Mouse (Mus musculus) fibroblast of lung, adult 2 months (primary cell): ENCODE data around the gene Apbb2.

Source experiments
- DNase-seq: peaks from one replicate; pipeline ENCODE4 v3.0.0-alpha.2; 2011; ENCODE audit warnings: low read depth

The Apbb2 gene

DNA sequence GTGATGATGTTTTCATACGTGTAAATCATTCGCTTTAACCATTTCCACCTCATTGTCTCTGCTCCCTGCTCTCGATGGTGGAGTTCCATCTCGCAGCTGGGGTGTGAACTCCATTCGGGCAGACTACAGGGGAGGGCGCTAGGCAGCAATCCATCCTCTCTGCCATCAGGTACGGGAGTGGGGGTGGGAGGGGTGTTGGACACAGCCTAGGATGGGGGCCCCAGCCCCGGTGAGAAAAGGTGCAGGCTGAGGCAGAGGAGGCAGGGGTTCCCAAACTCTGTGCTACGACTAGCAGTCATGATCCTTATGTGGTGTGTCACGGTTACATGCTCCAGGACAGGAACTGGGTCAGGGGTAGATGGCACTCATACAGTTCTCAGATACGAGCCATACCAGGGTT lies 144.4 kb downstream of the Apbb2 start:
- DNase-seq, result no peak

DNA sequence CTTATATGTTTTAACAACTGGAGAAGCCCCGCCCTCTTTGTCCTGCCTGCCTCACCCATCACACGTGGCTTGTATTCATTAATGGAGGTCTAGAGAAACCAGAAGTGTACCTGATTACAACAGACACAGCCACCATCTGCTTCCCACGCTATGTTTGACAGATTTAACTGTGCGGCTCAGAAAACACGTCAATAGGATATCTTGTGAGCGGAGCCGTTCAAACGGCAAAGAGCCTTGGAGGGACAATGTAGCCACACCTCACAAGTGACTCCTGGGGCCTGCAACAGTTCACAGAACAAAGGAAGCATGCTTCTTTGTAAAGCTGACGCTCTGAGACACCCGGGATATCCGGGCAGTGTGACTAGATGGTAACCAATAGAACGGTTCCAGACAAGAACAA lies 145.0 kb downstream of the Apbb2 start:
- DNase-seq, result no peak

GRCm38 (mm10) chr5:66470837-66471236 lies 147.7 kb downstream of the Apbb2 start:
- no peak for DNase-seq

GRCm38 (mm10) chr5:66469685-66470084 lies 148.9 kb downstream of the Apbb2 start:
- no peak for DNase-seq

GRCm38 (mm10) chr5:66468331-66469001 lies 150.1 kb downstream of the Apbb2 start:
- no peak for DNase-seq

GRCm38 (mm10) chr5:66462665-66463064 lies 155.9 kb downstream of the Apbb2 start:
- DNase-seq, result no peak

GRCm38 (mm10) chr5:66458851-66459250 lies 159.7 kb downstream of the Apbb2 start:
- DNase-seq, result no peak

GRCm38 (mm10) chr5:66455271-66455670 lies 163.3 kb downstream of the Apbb2 start:
- DNase-seq, result peak; percentile 78

- DNase-seq, result no peak
These were observed 163.8 kb downstream of the Apbb2 start for GRCm38 (mm10) chr5:66454826-66455225.

DNA sequence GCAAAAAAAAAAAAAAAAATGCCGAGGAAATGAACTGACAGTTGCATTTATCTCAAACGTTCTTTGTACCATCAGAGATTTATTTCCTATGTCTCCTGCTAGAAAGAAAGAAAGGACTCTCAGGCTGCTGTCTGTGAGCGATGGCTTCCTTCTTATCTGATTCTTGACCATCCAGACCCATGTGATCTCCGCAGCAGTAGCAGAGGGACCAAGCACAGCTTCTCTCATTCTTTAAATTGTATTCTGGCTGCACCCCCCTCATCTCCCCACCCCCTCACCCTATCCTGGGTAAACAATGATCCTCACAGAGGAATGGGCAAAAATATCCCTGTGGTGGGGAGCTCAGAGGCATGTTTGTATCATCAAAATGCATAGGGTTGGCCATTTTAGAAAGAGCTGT lies 165.5 kb downstream of the Apbb2 start:
- DNase-seq, result no peak

- DNase-seq, result no peak
These were observed 167.0 kb downstream of the Apbb2 start for GRCm38 (mm10) chr5:66451561-66451960.

GRCm38 (mm10) chr5:66445497-66445896 lies 173.1 kb downstream of the Apbb2 start:
- DNase-seq, result no peak

DNA sequence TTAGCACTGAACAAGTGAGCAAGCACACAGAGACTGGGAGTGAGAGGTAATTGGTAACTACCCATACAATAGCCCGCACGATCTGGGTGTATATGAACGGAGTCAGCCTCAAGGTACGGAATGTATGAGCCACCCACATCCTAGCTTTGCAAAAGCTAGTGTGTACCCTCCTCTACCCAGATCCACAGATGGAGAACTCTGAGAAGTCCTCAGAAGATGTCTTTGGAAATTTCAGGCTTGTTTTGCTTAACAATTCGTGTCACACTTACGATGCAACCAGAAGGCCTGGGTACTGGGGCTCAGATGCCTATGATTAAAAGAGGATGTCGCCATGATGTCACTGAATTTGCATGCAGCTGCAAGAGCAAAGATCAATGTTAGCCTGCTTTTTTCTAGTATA lies 176.3 kb downstream of the Apbb2 start:
- no peak for DNase-seq

GRCm38 (mm10) chr5:66436791-66437246 lies 181.8 kb downstream of the Apbb2 start:
- peak; percentile 27 for DNase-seq

DNA sequence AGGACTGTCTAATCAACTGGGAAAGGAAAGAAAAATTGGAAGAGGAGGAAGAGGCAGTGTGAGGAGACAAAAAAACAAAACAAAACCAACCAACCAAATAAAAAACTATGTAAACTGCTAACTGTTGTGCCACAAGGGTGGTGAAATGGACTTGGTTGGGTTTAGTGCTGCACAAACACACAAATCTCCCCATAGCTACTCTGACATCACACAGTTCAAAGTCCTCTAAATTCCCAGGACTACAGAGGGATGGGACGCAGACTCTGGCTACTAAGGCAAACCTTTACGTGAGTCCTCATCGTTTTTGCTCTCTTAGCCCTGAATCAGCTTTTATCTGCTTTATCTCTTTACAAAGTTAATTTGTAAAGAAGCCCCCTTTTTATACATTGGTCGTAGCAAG lies 183.4 kb downstream of the Apbb2 start:
- no peak for DNase-seq

GRCm38 (mm10) chr5:66429076-66429475 lies 189.5 kb downstream of the Apbb2 start:
- DNase-seq, result no peak

DNA sequence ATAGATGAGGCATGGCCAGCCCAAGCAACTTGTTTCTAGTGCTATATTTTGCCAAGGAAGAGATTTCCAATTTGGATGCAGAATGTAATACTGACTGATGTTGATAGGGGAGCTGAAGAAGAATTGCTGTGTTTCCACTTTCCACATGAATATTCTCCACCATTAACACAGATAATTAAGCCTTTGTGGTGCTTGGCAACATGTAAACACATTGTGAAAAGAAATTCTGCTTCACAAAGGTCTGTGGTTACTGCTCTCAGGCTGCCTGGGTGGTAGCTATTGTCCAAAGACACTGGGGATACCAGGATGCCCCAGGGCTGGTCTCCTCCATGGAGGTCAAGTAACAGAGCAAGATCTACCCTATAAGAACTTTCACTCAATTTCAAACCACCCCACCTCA lies 190.5 kb downstream of the Apbb2 start:
- DNase-seq, result no peak

DNA sequence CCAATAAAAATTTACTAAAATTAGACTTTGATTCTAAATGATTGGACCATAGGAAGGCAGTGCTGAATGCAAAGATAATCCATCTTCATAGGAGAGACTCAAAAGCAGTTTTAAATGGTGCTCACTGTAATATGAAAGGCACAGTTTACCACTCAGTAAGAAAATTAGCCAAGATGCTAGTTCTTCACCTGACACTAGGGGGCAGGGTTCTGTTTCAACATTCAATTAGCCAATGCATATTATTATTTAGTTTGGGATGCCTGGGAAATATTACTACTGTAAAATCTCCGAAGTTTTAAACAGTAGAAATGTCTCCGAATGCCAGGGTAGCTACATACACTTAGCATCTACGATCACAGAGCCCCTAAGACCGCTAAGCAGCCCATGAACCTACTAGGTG lies 194.7 kb downstream of the Apbb2 start:
- DNase-seq, result no peak

DNA sequence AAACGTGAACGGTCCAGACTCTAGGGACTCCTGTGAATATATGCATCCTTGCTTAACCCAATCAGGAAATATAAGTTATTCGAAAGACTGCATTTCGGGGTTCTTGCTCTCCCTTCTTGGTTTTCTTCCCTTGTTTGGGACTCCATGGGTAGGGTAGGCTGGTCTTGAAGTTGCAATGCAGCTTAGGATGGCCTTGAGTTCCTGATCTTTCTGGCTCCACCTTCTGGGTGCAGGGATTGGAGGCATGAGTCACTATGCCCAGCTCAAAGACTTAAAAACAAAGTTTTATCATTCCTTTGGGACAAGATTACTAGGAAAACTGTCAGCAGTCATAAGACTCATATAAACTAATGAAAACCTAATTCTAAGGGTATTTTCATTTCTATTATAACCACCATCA lies 195.1 kb downstream of the Apbb2 start:
- DNase-seq, result no peak

DNA sequence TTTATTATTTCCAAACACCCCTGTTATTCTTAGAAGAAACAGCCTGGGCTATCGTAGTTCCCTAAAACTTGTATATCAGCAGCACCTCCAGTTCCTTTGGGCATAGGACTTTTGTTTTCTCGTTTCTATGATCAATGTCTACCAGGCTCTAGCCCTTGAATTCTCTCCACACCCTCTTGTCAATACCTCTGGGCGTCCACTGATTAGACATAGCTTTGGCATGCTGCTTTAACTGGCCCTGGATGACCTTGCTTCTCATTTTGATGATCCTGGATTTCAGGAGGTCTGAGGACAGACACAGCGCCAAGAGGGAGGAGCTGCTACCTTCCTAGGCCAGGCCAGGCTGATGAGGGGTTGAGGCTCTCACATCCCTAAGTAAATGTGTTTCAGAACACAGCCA lies 196.6 kb downstream of the Apbb2 start:
- DNase-seq, result no peak

DNA sequence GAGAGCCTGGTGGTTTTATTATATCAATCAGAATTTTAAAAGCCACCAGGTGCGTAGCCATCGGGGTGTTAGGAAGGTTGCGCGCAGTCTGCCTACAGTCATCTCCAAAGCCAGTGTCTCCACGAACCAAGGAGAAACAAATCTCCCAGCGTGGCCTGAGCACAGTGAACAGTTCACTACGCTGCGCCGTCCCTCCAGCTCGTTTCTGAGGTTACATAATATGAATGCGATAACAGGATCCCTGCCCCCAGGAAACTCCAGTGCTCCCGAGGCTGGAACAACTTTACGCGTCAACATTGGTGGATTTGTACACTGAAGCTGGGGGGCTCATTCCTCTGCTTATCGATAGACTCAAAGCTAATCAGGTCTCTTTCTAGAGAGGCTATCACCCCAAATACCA lies 197.4 kb downstream of the Apbb2 start:
- DNase-seq, result no peak

GRCm38 (mm10) chr5:66420011-66420410 lies 198.6 kb downstream of the Apbb2 start:
- DNase-seq, result no peak

DNA sequence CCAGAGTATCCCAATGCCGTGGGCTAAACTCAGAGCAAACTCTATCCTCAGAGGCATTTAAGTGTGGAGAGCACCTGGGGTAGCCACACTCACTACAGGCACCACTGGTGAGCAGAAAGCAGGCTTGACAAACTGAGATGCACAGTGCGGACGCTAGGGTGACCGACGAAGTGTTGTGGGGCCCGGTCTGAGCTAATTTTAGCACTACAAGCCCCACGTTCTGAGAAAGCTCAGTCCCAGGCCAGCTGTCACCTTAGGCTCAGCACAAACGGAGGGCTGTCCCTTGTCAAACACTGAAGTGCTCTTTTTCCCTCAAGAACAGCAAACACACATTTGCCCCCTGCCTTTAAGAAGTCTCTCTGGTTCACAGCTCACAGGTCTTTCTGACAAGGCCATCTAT lies 201.3 kb downstream of the Apbb2 start:
- no peak for DNase-seq
